Mouse (Mus musculus): Measurements from ENCODE around the gene Arrdc5. TPM values are rescaled to one million over a fixed set of nuclear protein-coding genes. Genes with fewer than 3 reads are reported as not detected.

Arrdc5 gene
- not detected for total RNA-seq (2021)

GRCm38 (mm10) chr17:56300186-56300585, at the start of gene Arrdc5:
Gene Arrdc5 (minus strand): TSS chr17:56300286.
- intact Hi-C loops (cut with DNase I): no loop called here

GRCm38 (mm10) chr17:56348586-56348985, 48.5 kb upstream of the Arrdc5 start:
- DNase-seq (ENCODE audit: low spot score in 2 of 2): no peak
- intact Hi-C loops (cut with DNase I): no loop called here

More at GRCm38 (mm10) chr17:56300186-56300585, at the start of gene Arrdc5:
- DNase-seq (ENCODE audit: low spot score in 2 of 2): no peak

GRCm38 (mm10) chr17:56348128-56348527, 48.0 kb upstream of the Arrdc5 start:
- intact Hi-C loops (cut with DNase I): no loop called here
- no peak for DNase-seq (ENCODE audit: low spot score in 2 of 2)

- DNase-seq (ENCODE audit: low spot score in 2 of 2): no peak
- intact Hi-C loops (cut with DNase I): no loop called here
Observed at GRCm38 (mm10) chr17:56345364-56345763, 45.3 kb upstream of the Arrdc5 start.

DNA sequence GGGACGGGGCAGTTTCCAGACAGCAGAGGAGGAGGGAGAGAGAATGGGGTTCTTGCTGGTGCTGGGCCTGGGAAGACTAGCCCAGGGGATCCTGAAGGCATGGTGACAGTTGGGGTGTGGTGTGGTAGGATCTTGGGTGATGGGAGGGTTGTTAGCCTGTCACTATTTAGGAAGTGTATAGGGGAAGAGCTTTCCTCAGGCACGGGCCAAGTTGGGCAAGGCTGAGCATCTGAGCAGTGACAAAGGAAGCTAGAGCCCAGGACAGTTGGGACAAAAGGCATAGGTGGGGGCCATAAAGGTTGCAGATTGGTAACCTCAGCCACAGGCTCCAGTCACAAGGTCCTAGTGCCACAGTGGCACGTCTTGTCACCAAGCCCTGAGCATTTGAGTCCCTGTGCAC, 43.4 kb upstream of the Arrdc5 start:
- intact Hi-C loops (cut with DNase I): no loop called here

GRCm38 (mm10) chr17:56340717-56341116, 40.6 kb upstream of the Arrdc5 start:
- intact Hi-C loops (cut with DNase I): no loop called here
- no peak for DNase-seq (ENCODE audit: low spot score in 2 of 2)

More for the DNA sequence above, 43.4 kb upstream of the Arrdc5 start:
- DNase-seq (ENCODE audit: low spot score in 2 of 2): no peak

- intact Hi-C loops (cut with DNase I): no loop called here
- DNase-seq (ENCODE audit: low spot score in 2 of 2): no peak
Observed at GRCm38 (mm10) chr17:56338909-56339308, 38.8 kb upstream of the Arrdc5 start.

GRCm38 (mm10) chr17:56337791-56338190, 37.7 kb upstream of the Arrdc5 start:
- intact Hi-C loops (cut with DNase I): no loop called here

GRCm38 (mm10) chr17:56337190-56337589, 37.1 kb upstream of the Arrdc5 start:
- peak; percentile 32 to 44 for DNase-seq (ENCODE audit: low spot score in 2 of 2)
- intact Hi-C loops (cut with DNase I): no loop called here

More at GRCm38 (mm10) chr17:56337791-56338190, 37.7 kb upstream of the Arrdc5 start:
- DNase-seq (ENCODE audit: low spot score in 2 of 2): no peak

DNA sequence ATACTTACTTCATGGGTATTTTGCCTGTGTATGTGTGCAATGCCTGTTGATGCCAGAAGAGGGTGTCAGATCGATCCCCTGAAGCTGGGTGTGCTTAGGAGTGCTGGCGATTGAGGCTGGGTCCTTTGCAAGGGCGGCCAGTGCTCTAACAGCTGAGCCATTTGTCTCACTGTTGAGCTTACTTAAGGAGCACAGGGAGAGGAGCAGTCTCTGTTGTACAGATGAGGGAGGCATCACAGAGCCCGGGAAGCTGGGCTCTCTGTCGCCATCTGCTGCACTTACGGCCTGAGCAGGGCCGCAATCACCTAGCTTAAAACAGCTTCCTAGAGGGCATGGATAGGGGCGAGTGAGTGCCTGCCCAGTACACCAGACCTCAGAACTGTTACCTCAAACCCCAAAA, 32.9 kb upstream of the Arrdc5 start:
- intact Hi-C loops (cut with DNase I): no loop called here
- DNase-seq (ENCODE audit: low spot score in 2 of 2): no peak

- intact Hi-C loops (cut with DNase I): no loop called here
- DNase-seq (ENCODE audit: low spot score in 2 of 2): no peak
Observed at GRCm38 (mm10) chr17:56331256-56331655, 31.2 kb upstream of the Arrdc5 start.

DNA sequence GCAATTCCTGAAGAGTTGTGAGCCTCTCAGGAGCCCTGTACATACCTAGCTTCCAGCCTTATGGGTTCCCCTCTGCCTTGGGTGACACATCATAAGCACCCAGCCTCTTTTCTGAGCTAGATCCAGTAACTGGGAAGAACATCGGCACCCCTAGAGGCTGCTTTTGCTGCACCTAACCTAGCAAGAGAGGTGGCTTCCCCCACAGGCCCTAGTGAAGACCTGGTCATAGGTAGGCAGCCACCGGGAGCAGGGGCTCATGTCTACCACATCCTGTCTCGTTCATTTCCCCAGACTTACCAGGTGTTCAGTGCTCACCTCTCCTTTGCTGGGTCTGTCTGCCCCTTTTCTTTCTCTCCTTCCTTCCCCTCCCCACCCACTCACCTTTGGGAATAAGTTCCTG, 30.3 kb upstream of the Arrdc5 start:
- no peak for DNase-seq (ENCODE audit: low spot score in 2 of 2)

GRCm38 (mm10) chr17:56329267-56329666, 29.2 kb upstream of the Arrdc5 start:
- intact Hi-C loops (cut with DNase I): no loop called here
- DNase-seq (ENCODE audit: low spot score in 2 of 2): no peak

More for the DNA sequence above, 30.3 kb upstream of the Arrdc5 start:
- intact Hi-C loops (cut with DNase I): no loop called here

- DNase-seq (ENCODE audit: low spot score in 2 of 2): peak in 1 of 2 experiments; percentile 33
- intact Hi-C loops (cut with DNase I): no loop called here
Observed at GRCm38 (mm10) chr17:56326153-56327147, 26.4 kb upstream of the Arrdc5 start.

GRCm38 (mm10) chr17:56325450-56326152, 25.5 kb upstream of the Arrdc5 start, which contains the start of gene Kdm4b:
Gene Kdm4b (plus strand): TSS chr17:56326062.
- intact Hi-C loops (cut with DNase I): no loop called here
- DNase-seq (ENCODE audit: low spot score in 2 of 2): peak; percentile 99 to 100

GRCm38 (mm10) chr17:56324419-56324818, 24.3 kb upstream of the Arrdc5 start:
- DNase-seq (ENCODE audit: low spot score in 2 of 2): no peak
- intact Hi-C loops (cut with DNase I): no loop called here

DNA sequence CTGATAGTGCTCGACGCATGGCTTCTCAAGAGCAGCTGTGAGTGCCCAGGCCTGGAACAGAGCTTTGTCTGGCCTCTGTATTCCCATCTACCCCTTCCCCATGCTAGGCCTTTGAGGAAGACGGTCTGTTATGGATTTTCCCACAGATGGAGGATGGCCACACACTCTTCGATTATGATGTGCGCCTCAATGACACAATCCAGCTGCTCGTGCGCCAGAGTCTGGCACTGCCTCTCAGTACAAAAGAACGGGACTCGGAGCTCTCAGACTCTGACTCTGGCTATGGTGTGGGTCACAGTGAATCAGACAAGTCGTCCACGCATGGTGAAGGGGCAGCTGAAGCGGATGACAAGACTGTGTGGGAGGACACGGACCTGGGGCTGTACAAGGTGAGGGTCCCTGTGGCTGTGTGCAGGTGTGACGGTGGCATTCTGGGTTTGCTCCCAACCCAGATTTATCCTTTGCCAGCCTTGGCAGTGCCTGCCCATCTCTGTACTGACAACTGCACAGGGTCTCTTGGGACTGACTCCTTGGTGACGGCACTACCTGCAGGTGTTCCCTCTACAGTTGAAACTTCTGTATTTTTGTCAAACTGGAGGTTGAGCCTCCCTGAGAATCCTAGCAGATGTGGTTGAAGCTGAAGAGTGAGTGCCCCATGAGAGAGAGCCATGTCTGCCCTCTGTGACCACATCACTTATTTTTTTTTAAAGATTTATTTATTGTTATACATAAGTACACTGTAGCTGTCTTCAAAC, 9.3 kb upstream of the Arrdc5 start:
- intact Hi-C loops (cut with DNase I): no loop called here
- no peak for DNase-seq (ENCODE audit: low spot score in 2 of 2)

DNA sequence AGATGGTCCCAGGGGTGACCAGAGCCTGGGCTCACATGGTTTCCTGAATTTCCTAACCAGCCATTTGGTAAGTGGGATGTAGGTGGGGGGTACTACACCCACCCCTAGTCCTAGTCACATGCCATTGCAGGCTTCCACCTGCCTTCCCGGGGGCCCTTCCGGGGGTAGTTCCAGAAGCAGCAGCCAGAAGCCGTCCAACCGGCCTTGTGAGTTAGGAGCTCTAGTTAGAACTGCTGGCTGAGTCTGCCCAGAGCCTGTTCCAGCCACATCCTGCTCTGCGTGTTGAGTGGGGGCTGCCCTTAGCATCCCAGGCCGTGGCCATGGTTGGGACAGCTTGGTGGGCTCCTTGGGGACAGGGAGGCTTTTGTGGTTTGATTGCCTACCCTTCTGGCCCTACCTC, 8.0 kb upstream of the Arrdc5 start:
- intact Hi-C loops (cut with DNase I): no loop called here
- DNase-seq (ENCODE audit: low spot score in 2 of 2): no peak

- intact Hi-C loops (cut with DNase I): no loop called here
- no peak for DNase-seq (ENCODE audit: low spot score in 2 of 2)
Observed at GRCm38 (mm10) chr17:56305826-56306225, 5.7 kb upstream of the Arrdc5 start.

GRCm38 (mm10) chr17:56305156-56305555, 5.1 kb upstream of the Arrdc5 start:
- intact Hi-C loops (cut with DNase I): no loop called here
- DNase-seq (ENCODE audit: low spot score in 2 of 2): no peak
